Mouse (Mus musculus): ENCODE data around the gene Hyal2. TPM values are rescaled to one million over a fixed set of nuclear protein-coding genes. Genes with fewer than 3 reads are reported as not detected.

Gene Hyal2
- polyA plus RNA-seq, 1 experiment from 2014 or later = 107 TPM

Other genes with a start within 250 kb of the Hyal2 start
- 10.4 and 12.8 TPM in 2 replicates for gene Hemk1, start 229.6 kb upstream of the Hyal2 start, polyA plus RNA-seq (2014; fragmentation: Nextera tagmentation; extraction: Ambion mirVana)
- 0.28 and 0.31 TPM in 2 replicates for gene 6430571L13Rik, start 227.3 kb upstream of the Hyal2 start, polyA plus RNA-seq (2014; fragmentation: Nextera tagmentation; extraction: Ambion mirVana)
- gene Cacna2d2, start 168.3 kb upstream of the Hyal2 start, polyA plus RNA-seq (2014; fragmentation: Nextera tagmentation; extraction: Ambion mirVana) = 0.35 and 0.55 TPM in 2 replicates
- gene Tmem115, start 34.0 kb upstream of the Hyal2 start, polyA plus RNA-seq (2014; fragmentation: Nextera tagmentation; extraction: Ambion mirVana) = 46.7 and 47.6 TPM in 2 replicates
- 27.1 and 30.8 TPM in 2 replicates for gene Cyb561d2, start 25.8 kb upstream of the Hyal2 start, polyA plus RNA-seq (2014; fragmentation: Nextera tagmentation; extraction: Ambion mirVana)
- 34.8 and 42.2 TPM in 2 replicates for gene Nprl2, start 25.7 kb upstream of the Hyal2 start, polyA plus RNA-seq (2014; fragmentation: Nextera tagmentation; extraction: Ambion mirVana)
- 0.54 TPM in 1 of 2 replicates, not detected in the other for gene Zmynd10, start 20.6 kb upstream of the Hyal2 start, polyA plus RNA-seq (2014; fragmentation: Nextera tagmentation; extraction: Ambion mirVana)
- 54.4 and 59.9 TPM in 2 replicates for gene Rassf1, start 16.4 kb upstream of the Hyal2 start, polyA plus RNA-seq (2014; fragmentation: Nextera tagmentation; extraction: Ambion mirVana)
- gene Tusc2, start 4.7 kb upstream of the Hyal2 start, polyA plus RNA-seq (2014; fragmentation: Nextera tagmentation; extraction: Ambion mirVana) = 42.8 and 45.1 TPM in 2 replicates
- gene Hyal1, start 9.0 kb downstream of the Hyal2 start, polyA plus RNA-seq (2014; fragmentation: Nextera tagmentation; extraction: Ambion mirVana) = 4.0 and 5.1 TPM in 2 replicates
- 14.7 and 19.6 TPM in 2 replicates for gene Naa80, start 10.9 kb downstream of the Hyal2 start, polyA plus RNA-seq (2014; fragmentation: Nextera tagmentation; extraction: Ambion mirVana)
- 0.87 and 1.4 TPM in 2 replicates for gene Hyal3, start 12.9 kb downstream of the Hyal2 start, polyA plus RNA-seq (2014; fragmentation: Nextera tagmentation; extraction: Ambion mirVana)
- 77.4 and 79.5 TPM in 2 replicates for gene Ifrd2, start 19.7 kb downstream of the Hyal2 start, polyA plus RNA-seq (2014; fragmentation: Nextera tagmentation; extraction: Ambion mirVana)
- gene Sema3b, start 41.3 kb downstream of the Hyal2 start, polyA plus RNA-seq (2014; fragmentation: Nextera tagmentation; extraction: Ambion mirVana) = 16.5 and 18.3 TPM in 2 replicates
- gene Gnai2, start 67.4 kb downstream of the Hyal2 start, polyA plus RNA-seq (2014; fragmentation: Nextera tagmentation; extraction: Ambion mirVana) = 336 and 349 TPM in 2 replicates
- 2.2 and 9.3 TPM in 2 replicates for gene Slc38a3, start 101.6 kb downstream of the Hyal2 start, polyA plus RNA-seq (2014; fragmentation: Nextera tagmentation; extraction: Ambion mirVana)
- gene Gnat1, start 111.8 kb downstream of the Hyal2 start, polyA plus RNA-seq (2014; fragmentation: Nextera tagmentation; extraction: Ambion mirVana) = 1.7 and 2.6 TPM in 2 replicates
- 16.2 and 16.3 TPM in 2 replicates for gene Sema3f, start 142.5 kb downstream of the Hyal2 start, polyA plus RNA-seq (2014; fragmentation: Nextera tagmentation; extraction: Ambion mirVana)
- 156 and 174 TPM in 2 replicates for gene Rbm5, start 203.1 kb downstream of the Hyal2 start, polyA plus RNA-seq (2014; fragmentation: Nextera tagmentation; extraction: Ambion mirVana)